1 mouse cellular context compared by ENCODE assay signal in the genomic region with DNA sequence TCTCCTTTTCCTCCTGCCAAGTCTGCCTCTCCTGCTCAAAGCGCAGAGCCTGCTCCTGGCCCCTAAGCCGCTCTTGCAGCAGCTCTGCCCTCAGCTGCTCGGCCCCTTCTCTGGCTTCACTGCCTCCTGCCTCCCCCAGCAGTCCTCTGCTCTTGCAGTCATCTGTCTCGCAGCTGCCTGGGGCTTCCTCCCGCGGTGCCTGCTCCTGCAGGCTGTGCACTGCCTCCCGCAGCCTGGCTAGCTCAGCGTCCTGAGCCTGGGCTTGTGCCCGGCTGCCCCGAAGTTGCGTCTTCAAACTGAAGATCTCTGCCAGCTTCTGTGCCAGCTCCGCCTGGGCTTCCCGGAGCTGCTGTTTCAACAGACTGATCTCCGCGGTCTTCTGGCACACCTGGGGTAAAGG.
TF ChIP-seq lines count a peak whose summit lies in the region.

No protein-coding gene starts in this region.

TF ChIP-seq in CH12.LX, 34 proteins besides CTCF, POLR2A, EP300 and RAD21:
- TF ChIP-seq MAX (IDR thresholded peaks at IDR 0.05; ENCODE audit: low read length): no peak
- no peak for TF ChIP-seq RCOR1 (conservative IDR thresholded peaks at IDR 0.05; ENCODE audit: low read depth, low read length)
- TF ChIP-seq TCF12 (IDR thresholded peaks at IDR 0.05; ENCODE audit: low read depth, low read length): no peak
- no peak for TF ChIP-seq JUND (conservative IDR thresholded peaks at IDR 0.05; ENCODE audit: low read depth, low read length)
- TF ChIP-seq ELF1 (IDR thresholded peaks at IDR 0.05; ENCODE audit: low read depth, low read length): no peak
- no peak for TF ChIP-seq MXI1 (IDR thresholded peaks at IDR 0.05; ENCODE audit: low read depth, low read length)
- TF ChIP-seq ZMIZ1 (IDR thresholded peaks at IDR 0.05; ENCODE audit: low read depth, low read length): no peak
- no peak for TF ChIP-seq CHD2 (IDR thresholded peaks at IDR 0.05; ENCODE audit: low read length)
- TF ChIP-seq ZNF384 (IDR thresholded peaks at IDR 0.05; ENCODE audit: low read depth, low read length): no peak
